Comparison of ENCODE assay signal across 15 mouse cellular contexts in genomic region chr3:67867420-67868065, GRCm38 (mm10). TPM values are rescaled to one million over a fixed set of nuclear protein-coding genes. Genes with fewer than 3 reads are reported as not detected.
DNase-seq lines count a peak whose midpoint lies in the region; ATAC-seq lines count a peak whose summit lies in the region.
"Had no signal": no experiment of that assay in that cellular context is flagged by ENCODE, and none has a peak within 500 bp of the region (broad histone marks: within the 10 kb centered on the region; RNA-seq: fewer than 3 reads in every experiment).

No protein-coding gene starts in this region.

- H3K27me3 ChIP-seq in neural tube, embryonic 14.5 days (ENCODE audit: control insufficient read depth, insufficient read depth, low read length), result no peaks in the 10 kb centered on the region
- H3K27me3 ChIP-seq in neural tube, embryonic 15.5 days (replicated peaks), result no peaks in the 10 kb centered on the region
- no peaks in the 10 kb centered on the region for H3K27me3 ChIP-seq in hindbrain, embryonic 13.5 days
- no peaks in the 10 kb centered on the region for H3K27me3 ChIP-seq in midbrain, embryonic 15.5 days (replicated peaks)
- H3K27me3 ChIP-seq: CH12.LX; heart, embryonic 13.5 days had no signal

- peak; percentile 28; the same call in 1 of the 2 replicates for ATAC-seq in neural tube, embryonic 14.5 days (ENCODE audit: low read depth)
- ATAC-seq in neural tube, embryonic 15.5 days (ENCODE audit: low FRiP score), result no peak
- ATAC-seq in hindbrain, embryonic 13.5 days (ENCODE audit: low FRiP score), result no peak
- ATAC-seq in midbrain, embryonic 15.5 days (replicated peaks), result peak; percentile 67
- ATAC-seq: lung, postnatal 0 days had no signal

- WGBS in neural tube, embryonic 14.5 days, result 52% methylated on average over 13 of the region's 13 CpGs
- WGBS in neural tube, embryonic 15.5 days, result 56% methylated on average over 13 of the region's 13 CpGs
- WGBS in hindbrain, embryonic 13.5 days, result 57% methylated on average over 13 of the region's 13 CpGs
- WGBS in midbrain, embryonic 15.5 days, result 65% methylated on average over 13 of the region's 13 CpGs

- no peak overlapping the region for H3K9ac ChIP-seq in neural tube, embryonic 14.5 days (replicated peaks; ENCODE audit: low read depth, low read length)
- no peak overlapping the region for H3K9ac ChIP-seq in neural tube, embryonic 15.5 days (replicated peaks)
- no peak overlapping the region for H3K9ac ChIP-seq in hindbrain, embryonic 13.5 days
- no peak overlapping the region for H3K9ac ChIP-seq in midbrain, embryonic 15.5 days
- H3K9ac ChIP-seq: heart, embryonic 13.5 days had no signal

- no peak overlapping the region for H3K27ac ChIP-seq in neural tube, embryonic 14.5 days (ENCODE audit: low read depth, low read length)
- no peak overlapping the region for H3K27ac ChIP-seq in neural tube, embryonic 15.5 days (replicated peaks)
- H3K27ac ChIP-seq in hindbrain, embryonic 13.5 days, result 0 out of 2 replicates have a peak overlapping the region, but pooled peaks have one; percentile 23
- 0 out of 2 replicates have a peak overlapping the region, but pooled peaks have one; percentile 9 for H3K27ac ChIP-seq in midbrain, embryonic 15.5 days
- H3K27ac ChIP-seq: heart, embryonic 13.5 days had no signal

- H3K4me1 ChIP-seq in neural tube, embryonic 14.5 days (ENCODE audit: control insufficient read depth, insufficient read depth, low read length), result no peaks in the 10 kb centered on the region
- no peaks in the 10 kb centered on the region for H3K4me1 ChIP-seq in neural tube, embryonic 15.5 days
- no peaks in the 10 kb centered on the region for H3K4me1 ChIP-seq in hindbrain, embryonic 13.5 days (replicated peaks)
- H3K4me1 ChIP-seq in midbrain, embryonic 15.5 days, result no peaks in the 10 kb centered on the region
- H3K4me1 ChIP-seq: heart, embryonic 13.5 days had no signal

- H3K4me3 ChIP-seq in neural tube, embryonic 14.5 days (ENCODE audit: low read depth, low read length), result no peak overlapping the region
- no peak overlapping the region for H3K4me3 ChIP-seq in neural tube, embryonic 15.5 days (replicated peaks)
- no peak overlapping the region for H3K4me3 ChIP-seq in hindbrain, embryonic 13.5 days
- H3K4me3 ChIP-seq in midbrain, embryonic 15.5 days, result no peak overlapping the region
- H3K4me3 ChIP-seq: heart, embryonic 13.5 days had no signal

- DNase-seq in kidney, postnatal 10 days, result peak; percentile 38
- no peak for DNase-seq in right cerebral cortex, adult 2 months (ENCODE audit: low spot score in 2 of 2)
- DNase-seq in layer of hippocampus, postnatal 10 days (ENCODE audit: low spot score in 2 of 2), result no peak
- DNase-seq in ovary, postnatal 14 days (ENCODE audit: low spot score), result no peak
- DNase-seq: adrenal gland, postnatal 36 days; cerebellum, adult 11-12 months; right cerebral cortex, postnatal 14 days; thymus, postnatal 36 days had no signal

- no peak overlapping the region for H3K4me2 ChIP-seq in neural tube, embryonic 14.5 days (ENCODE audit: low read depth, low read length)
- H3K4me2 ChIP-seq in neural tube, embryonic 15.5 days, result no peak overlapping the region
- no peak overlapping the region for H3K4me2 ChIP-seq in hindbrain, embryonic 13.5 days
- H3K4me2 ChIP-seq in midbrain, embryonic 15.5 days, result no peak overlapping the region
- H3K4me2 ChIP-seq: heart, embryonic 13.5 days had no signal

- no peaks in the 10 kb centered on the region for H3K9me3 ChIP-seq in neural tube, embryonic 14.5 days (ENCODE audit: control insufficient read depth, low read length)
- H3K9me3 ChIP-seq in neural tube, embryonic 15.5 days (replicated peaks), result no peaks in the 10 kb centered on the region
- no peaks in the 10 kb centered on the region for H3K9me3 ChIP-seq in hindbrain, embryonic 13.5 days
- no peaks in the 10 kb centered on the region for H3K9me3 ChIP-seq in midbrain, embryonic 15.5 days
- H3K9me3 ChIP-seq: heart, embryonic 13.5 days had no signal

- H3K36me3 ChIP-seq in neural tube, embryonic 14.5 days (ENCODE audit: control insufficient read depth, insufficient read depth, low read length), result no peaks in the 10 kb centered on the region
- no peaks in the 10 kb centered on the region for H3K36me3 ChIP-seq in neural tube, embryonic 15.5 days
- H3K36me3 ChIP-seq in hindbrain, embryonic 13.5 days, result no peaks in the 10 kb centered on the region
- H3K36me3 ChIP-seq in midbrain, embryonic 15.5 days (replicated peaks), result no peaks in the 10 kb centered on the region
- H3K36me3 ChIP-seq: heart, embryonic 13.5 days had no signal

RNA-seq across cellular contexts. Expression of gene Iqcj, which starts 24.5 kb away (rescaled TPM):
- 1.1 and 1.9 TPM in 2 replicates for polyA plus RNA-seq in neural tube, embryonic 14.5 days (2014; fragmentation: Nextera tagmentation; extraction: Ambion mirVana)
- polyA plus RNA-seq in neural tube, embryonic 15.5 days (2015; fragmentation: Nextera tagmentation; extraction: Ambion mirVana), result 0.57 and 0.93 TPM in 2 replicates
- polyA plus RNA-seq in hindbrain, embryonic 13.5 days (2015; fragmentation: Nextera tagmentation; extraction: Ambion mirVana), result 0.66 and 1.4 TPM in 2 replicates
- 1.00 and 1.5 TPM in 2 replicates for polyA plus RNA-seq in midbrain, embryonic 15.5 days (2015; fragmentation: Nextera tagmentation; extraction: Ambion mirVana)
- 1 to 10 TPM; 6.7 to 8.1 TPM for total RNA-seq in layer of hippocampus, postnatal 10 days (2021)
- total RNA-seq: adrenal gland, postnatal 36 days had no signal
- polyA plus RNA-seq: heart, embryonic 13.5 days; lung, postnatal 0 days had no signal

RNA-seq across cellular contexts. Expression of gene Iqschfp, which starts 24.5 kb away (rescaled TPM):
- polyA plus RNA-seq in neural tube, embryonic 14.5 days (2014; fragmentation: Nextera tagmentation; extraction: Ambion mirVana), result 4.7 and 6.8 TPM in 2 replicates
- 4.8 and 7.2 TPM in 2 replicates for polyA plus RNA-seq in neural tube, embryonic 15.5 days (2015; fragmentation: Nextera tagmentation; extraction: Ambion mirVana)
- polyA plus RNA-seq in hindbrain, embryonic 13.5 days (2015; fragmentation: Nextera tagmentation; extraction: Ambion mirVana), result 3.4 and 3.6 TPM in 2 replicates
- polyA plus RNA-seq in midbrain, embryonic 15.5 days (2015; fragmentation: Nextera tagmentation; extraction: Ambion mirVana), result 6.4 and 7.3 TPM in 2 replicates
- 10 to 100 TPM; 29.4 to 29.8 TPM for total RNA-seq in layer of hippocampus, postnatal 10 days (2021)
- total RNA-seq: adrenal gland, postnatal 36 days had no signal
- polyA plus RNA-seq: heart, embryonic 13.5 days; lung, postnatal 0 days had no signal

Comparison
In these comparisons a context has a peak if more than half of its experiments do, and no peak if none do; other contexts are left out.
1. ATAC-seq: peak in neural tube, embryonic 14.5 days (single experiment) and midbrain, embryonic 15.5 days (single experiment); none in neural tube, embryonic 15.5 days (single experiment) and hindbrain, embryonic 13.5 days (single experiment).
2. H3K27ac ChIP-seq: peak in hindbrain, embryonic 13.5 days (single experiment) and midbrain, embryonic 15.5 days (single experiment); none in neural tube, embryonic 14.5 days (single experiment) and neural tube, embryonic 15.5 days (single experiment).